Mouse (Mus musculus) neural tube, embryonic 13.5 days (tissue): Measurements from ENCODE around the gene Pawr. TPM values are rescaled to one million over a fixed set of nuclear protein-coding genes. Genes with fewer than 3 reads are reported as not detected.
A peak's percentile ranks its signal among the peaks of the same experiment; 100 is the strongest.

ENCODE experiments used
- ATAC-seq: fragments of 200-750 bp; cut with Nextera tagmentation; 2 replicates; pipeline ENCODE4 v1.8.0; 2017; ENCODE audit warnings: low read depth, mild to moderate bottlenecking, moderate TSS enrichment, moderate library complexity
- H3K27ac ChIP-seq: fragments of 300-500 bp; sonication (generic); replicated peaks from 2 replicates; pipeline ENCODE4 v1.5.1; 2015; ENCODE audit warnings: moderate library complexity, mild to moderate bottlenecking, inconsistent platforms
- H3K27me3 ChIP-seq: fragments of 300-500 bp; sonication (generic); 2 replicates; pipeline ENCODE4 v1.6.1; 2015; ENCODE audit warnings: mild to moderate bottlenecking, inconsistent platforms
- H3K36me3 ChIP-seq: fragments of 300-500 bp; sonication (generic); 2 replicates; pipeline ENCODE4 v1.6.1; 2015; ENCODE audit warnings: mild to moderate bottlenecking, inconsistent platforms
- H3K4me1 ChIP-seq: fragments of 300-500 bp; sonication (generic); replicated peaks from 2 replicates; pipeline ENCODE4 v1.6.1; 2015; ENCODE audit warnings: inconsistent platforms
- H3K4me2 ChIP-seq: fragments of 300-500 bp; sonication (generic); 2 replicates; pipeline ENCODE4 v1.6.1; 2015; ENCODE audit warnings: inconsistent platforms, mild to moderate bottlenecking, moderate library complexity
- H3K4me3 ChIP-seq: fragments of 300-500 bp; sonication (generic); 2 replicates; pipeline ENCODE4 v1.5.1; 2015; ENCODE audit warnings: mild to moderate bottlenecking, inconsistent platforms
- H3K9ac ChIP-seq: fragments of 300-500 bp; sonication (generic); 2 replicates; pipeline ENCODE4 v1.6.1; 2015; ENCODE audit warnings: moderate library complexity, mild to moderate bottlenecking, inconsistent platforms
- H3K9me3 ChIP-seq: fragments of 300-500 bp; sonication (generic); 2 replicates; pipeline ENCODE4 v1.6.1; 2016; ENCODE audit warnings: inconsistent platforms
- WGBS: fragments of 180-500 bp; shearing (Covaris S2); methylation state at CpG from one replicate; pipeline ENCODE4 v1.1.7; 2015; 5-methylcytosine and 5-hydroxymethylcytosine counted together
- polyA plus RNA-seq: library from polyadenylated mRNA; unstranded; fragments of >200 nt; fragmentation: Nextera tagmentation; extraction: Ambion mirVana; gene quantifications from 2 replicates; pipeline ENCODE4 v1.2.1, GENCODE M21; 2015

Pawr gene
- polyA plus RNA-seq, 1 experiment from 2014 or later = 4.8 TPM

DNA sequence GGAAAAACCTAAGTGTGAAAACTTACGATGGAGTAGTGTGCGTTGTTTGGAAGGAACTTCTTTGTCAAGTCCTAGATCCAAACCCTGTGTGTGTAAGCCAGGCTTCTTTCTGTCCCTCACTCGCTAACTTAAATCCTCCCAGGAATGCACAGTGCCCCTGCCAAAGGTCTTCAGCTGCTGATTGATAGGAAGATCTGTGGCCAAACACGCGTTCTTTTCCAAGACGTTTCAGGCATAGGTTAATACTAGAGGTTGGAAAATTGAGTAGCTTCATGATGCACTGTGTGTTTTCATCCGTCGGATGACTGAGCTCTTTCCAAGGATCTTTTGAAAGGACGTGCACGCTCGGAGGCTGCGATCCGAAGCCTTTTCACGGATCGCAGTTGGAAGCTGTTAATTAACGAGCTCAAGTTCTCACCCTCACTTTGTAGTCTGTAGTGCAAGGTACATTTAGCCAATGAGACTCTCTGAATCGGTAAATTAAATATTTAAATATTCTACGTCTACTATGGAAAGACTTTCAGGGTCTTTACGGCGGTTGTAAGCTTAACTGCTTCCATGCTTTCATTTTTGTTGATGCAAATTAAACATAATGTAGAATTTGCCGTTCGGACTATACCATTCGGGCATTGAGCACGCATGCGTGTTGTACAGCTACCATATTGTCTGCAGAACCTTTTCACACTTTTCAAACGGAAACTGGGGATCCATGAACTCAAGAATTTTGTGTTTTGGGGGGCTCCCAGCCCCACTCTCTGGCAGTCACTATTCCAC is 33.2 kb downstream of the Pawr start:
- no peaks in the 10 kb centered on the region for H3K27me3 ChIP-seq
- 93% methylated on average over 26 of the region's 26 CpGs for WGBS
- no peak overlapping the region for H3K4me2 ChIP-seq
- no peaks in the 10 kb centered on the region for H3K36me3 ChIP-seq
- H3K9me3 ChIP-seq = peaks cover 14% of the 10 kb centered on the region
- H3K27ac ChIP-seq = no peak overlapping the region
- ATAC-seq = no peak
- H3K4me3 ChIP-seq = no peak overlapping the region
- H3K4me1 ChIP-seq = peaks cover 17% of the 10 kb centered on the region
- H3K9ac ChIP-seq = no peak overlapping the region

GRCm38 (mm10) chr10:108366251-108366650 is 34.3 kb downstream of the Pawr start:
- H3K4me3 ChIP-seq = no peak overlapping the region
- peaks cover 10% of the 10 kb centered on the region for H3K4me1 ChIP-seq
- no peak overlapping the region for H3K4me2 ChIP-seq
- peaks cover 14% of the 10 kb centered on the region for H3K9me3 ChIP-seq
- no peak overlapping the region for H3K9ac ChIP-seq
- H3K36me3 ChIP-seq = no peaks in the 10 kb centered on the region
- no peak for ATAC-seq
- 96% methylated on average over 5 of the region's 5 CpGs for WGBS
- no peak overlapping the region for H3K27ac ChIP-seq
- no peaks in the 10 kb centered on the region for H3K27me3 ChIP-seq

- Histone ChIP-seq H3K36me3 (no peaks in the 10 kb centered on the region), H3K4me2 (no peak overlapping the region), H3K27ac (no peak overlapping the region), H3K9ac (no peak overlapping the region), H3K9me3 (peaks cover 14% of the 10 kb centered on the region), H3K4me3 (no peak overlapping the region), H3K4me1 (peaks cover 3% of the 10 kb centered on the region; the same call in 1 of the 2 replicates), H3K27me3 (no peaks in the 10 kb centered on the region)
- 94% methylated on average over 6 of the region's 6 CpGs for WGBS
- no peak for ATAC-seq
These were observed 36.4 kb downstream of the Pawr start for GRCm38 (mm10) chr10:108368358-108368757.

- H3K27me3 ChIP-seq = no peaks in the 10 kb centered on the region
- WGBS = 57% methylated on average over 7 of the region's 7 CpGs
- ATAC-seq = no peak
- no peak overlapping the region for H3K4me3 ChIP-seq
- no peaks in the 10 kb centered on the region for H3K36me3 ChIP-seq
- no peaks in the 10 kb centered on the region; the same call in 1 of the 2 replicates for H3K4me1 ChIP-seq
- H3K4me2 ChIP-seq = no peak overlapping the region
- H3K9ac ChIP-seq = no peak overlapping the region
- no peak overlapping the region for H3K27ac ChIP-seq
- 0 out of 2 replicates have a peak, but pooled peaks cover 3% of the 10 kb centered on the region for H3K9me3 ChIP-seq
These were observed 40.3 kb downstream of the Pawr start for GRCm38 (mm10) chr10:108372258-108372657.

DNA sequence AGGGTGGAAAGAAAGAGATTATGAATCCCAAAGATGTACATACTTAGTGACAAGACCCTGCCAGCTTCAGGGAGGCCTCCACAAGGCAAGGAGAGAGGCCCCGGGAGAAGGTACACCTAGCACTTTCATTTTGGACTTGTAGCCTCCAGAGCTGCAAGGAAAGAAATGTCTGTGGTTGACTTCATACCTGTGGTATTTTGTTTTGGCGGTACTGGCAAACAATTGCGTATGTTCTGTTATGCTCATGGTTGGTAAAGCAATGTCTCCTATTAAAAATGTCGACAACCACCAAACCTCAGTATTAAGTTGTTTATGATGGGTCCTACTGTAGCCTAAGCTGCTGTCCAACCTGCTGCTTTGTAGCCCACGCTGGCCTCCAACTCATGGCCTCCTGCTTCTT is 40.9 kb downstream of the Pawr start:
- no peak for ATAC-seq
- 94% methylated on average over 5 of the region's 5 CpGs for WGBS

GRCm38 (mm10) chr10:108375796-108376195 is 43.9 kb downstream of the Pawr start:
- ATAC-seq = no peak
- Histone ChIP-seq H3K4me3 (no peak overlapping the region), H3K36me3 (no peaks in the 10 kb centered on the region), H3K27me3 (no peaks in the 10 kb centered on the region), H3K9me3 (0 out of 2 replicates have a peak, but pooled peaks cover 3% of the 10 kb centered on the region), H3K9ac (no peak overlapping the region), H3K4me1 (no peaks in the 10 kb centered on the region; the same call in 1 of the 2 replicates), H3K4me2 (no peak overlapping the region), H3K27ac (no peak overlapping the region)
- 96% methylated on average over 8 of the region's 8 CpGs for WGBS

More for the DNA sequence above, 40.9 kb downstream of the Pawr start:
- Histone ChIP-seq H3K9ac (no peak overlapping the region), H3K36me3 (no peaks in the 10 kb centered on the region), H3K27ac (no peak overlapping the region), H3K9me3 (0 out of 2 replicates have a peak, but pooled peaks cover 3% of the 10 kb centered on the region), H3K4me2 (no peak overlapping the region), H3K4me3 (no peak overlapping the region), H3K4me1 (no peaks in the 10 kb centered on the region; the same call in 1 of the 2 replicates), H3K27me3 (no peaks in the 10 kb centered on the region)

DNA sequence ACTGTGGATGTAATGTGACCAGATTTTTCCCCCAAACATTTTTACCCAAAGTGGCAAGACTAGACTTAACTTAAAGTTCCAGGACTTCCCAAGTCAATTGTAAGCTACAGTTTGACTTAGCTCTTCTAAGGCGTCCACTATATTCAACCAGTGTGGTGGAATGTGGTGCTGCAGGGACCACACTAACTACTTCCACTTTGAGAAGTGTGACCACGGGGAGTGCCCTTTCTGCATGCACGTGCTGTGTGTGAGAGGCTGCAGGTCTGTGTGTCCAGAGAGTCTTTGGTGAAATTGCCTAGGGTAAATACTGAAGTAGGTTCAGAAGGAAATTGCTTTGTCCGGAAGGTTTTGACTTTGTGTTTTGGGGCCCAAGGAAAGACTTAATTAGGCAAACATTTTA is 44.4 kb downstream of the Pawr start:
- Histone ChIP-seq H3K9me3 (0 out of 2 replicates have a peak, but pooled peaks cover 3% of the 10 kb centered on the region), H3K4me3 (no peak overlapping the region), H3K9ac (no peak overlapping the region), H3K27me3 (no peaks in the 10 kb centered on the region), H3K4me2 (no peak overlapping the region), H3K36me3 (no peaks in the 10 kb centered on the region), H3K27ac (no peak overlapping the region), H3K4me1 (no peaks in the 10 kb centered on the region; the same call in 1 of the 2 replicates)
- WGBS = 93% methylated on average over 4 of the region's 4 CpGs
- ATAC-seq = no peak

DNA sequence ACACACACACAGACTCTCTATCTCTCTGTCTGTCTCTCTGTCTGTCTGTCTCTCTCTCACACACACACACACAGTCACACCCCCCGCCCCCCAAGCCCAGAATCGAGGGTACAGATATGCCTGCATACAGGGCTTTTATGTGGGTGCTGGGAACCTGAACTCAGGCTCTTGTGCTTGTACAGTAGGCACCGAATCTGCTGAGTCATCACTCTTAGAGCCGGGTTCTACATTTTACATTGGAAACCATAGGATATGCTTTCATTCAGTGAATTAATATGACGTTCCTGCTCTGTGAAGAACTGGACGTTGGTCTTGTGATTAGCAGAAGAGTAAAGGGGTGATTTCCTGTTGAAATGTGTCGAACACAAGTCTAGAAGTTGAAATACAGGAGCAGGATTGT is 45.4 kb downstream of the Pawr start:
- ATAC-seq = no peak
- H3K36me3 ChIP-seq = no peaks in the 10 kb centered on the region
- H3K4me3 ChIP-seq = no peak overlapping the region
- 93% methylated on average over 7 of the region's 7 CpGs for WGBS
- no peak overlapping the region for H3K27ac ChIP-seq
- no peaks in the 10 kb centered on the region; the same call in 1 of the 2 replicates for H3K4me1 ChIP-seq
- H3K27me3 ChIP-seq = no peaks in the 10 kb centered on the region
- H3K9me3 ChIP-seq = 0 out of 2 replicates have a peak, but pooled peaks cover 3% of the 10 kb centered on the region
- no peak overlapping the region for H3K4me2 ChIP-seq
- no peak overlapping the region for H3K9ac ChIP-seq

DNA sequence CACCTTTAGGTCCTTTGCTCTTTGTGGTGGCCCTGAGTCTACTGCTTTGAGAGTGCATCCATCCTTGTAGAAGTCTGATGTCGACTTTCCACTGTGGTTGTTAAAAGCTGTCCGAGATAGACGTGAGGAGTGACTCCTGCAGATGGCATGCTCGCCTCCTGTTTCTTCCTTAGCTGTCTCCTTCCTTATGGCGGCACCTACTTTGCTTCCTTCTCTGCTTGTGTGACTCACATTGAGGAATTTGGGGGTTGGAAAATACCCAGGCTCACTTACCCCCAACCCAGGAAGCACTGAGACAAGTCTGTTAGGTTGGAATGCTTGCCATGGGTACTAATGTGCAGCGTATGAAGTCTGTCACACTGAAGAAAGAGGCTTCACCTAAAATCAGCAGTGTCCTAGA is 46.1 kb downstream of the Pawr start:
- no peak overlapping the region for H3K4me3 ChIP-seq
- H3K27me3 ChIP-seq = no peaks in the 10 kb centered on the region
- H3K27ac ChIP-seq = no peak overlapping the region
- no peak overlapping the region for H3K4me2 ChIP-seq
- H3K9ac ChIP-seq = no peak overlapping the region
- no peak for ATAC-seq
- 93% methylated on average over 6 of the region's 6 CpGs for WGBS
- no peaks in the 10 kb centered on the region for H3K4me1 ChIP-seq
- H3K9me3 ChIP-seq = 0 out of 2 replicates have a peak, but pooled peaks cover 3% of the 10 kb centered on the region
- H3K36me3 ChIP-seq = no peaks in the 10 kb centered on the region

- Histone ChIP-seq H3K36me3 (no peaks in the 10 kb centered on the region), H3K27me3 (no peaks in the 10 kb centered on the region), H3K9me3 (0 out of 2 replicates have a peak, but pooled peaks cover 3% of the 10 kb centered on the region), H3K4me1 (no peaks in the 10 kb centered on the region), H3K27ac (no peak overlapping the region), H3K4me2 (no peak overlapping the region), H3K9ac (no peak overlapping the region), H3K4me3 (no peak overlapping the region)
- WGBS = 90% methylated on average over 5 of the region's 5 CpGs
- no peak for ATAC-seq
These were observed 46.6 kb downstream of the Pawr start for GRCm38 (mm10) chr10:108378479-108378878.

DNA sequence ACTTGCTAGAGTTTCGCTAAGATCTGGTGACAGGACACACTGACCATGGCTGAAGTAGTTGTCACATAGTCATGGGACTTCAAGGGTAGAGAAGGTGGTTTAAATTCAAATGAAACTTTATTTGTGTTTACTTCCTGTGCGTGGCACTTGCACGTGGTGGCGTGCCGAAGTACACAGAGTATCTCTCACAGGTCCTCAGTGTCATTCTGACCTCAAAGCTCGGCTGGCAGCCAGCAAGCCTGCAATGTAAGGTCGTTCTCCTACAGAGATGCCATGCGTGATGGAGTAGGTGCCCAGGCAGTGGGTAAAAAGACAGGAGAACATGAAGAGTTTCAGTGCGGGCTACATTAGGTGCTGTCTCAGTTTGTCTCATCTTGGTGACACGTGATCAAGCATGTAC is 48.8 kb downstream of the Pawr start:
- H3K4me1 ChIP-seq = peaks cover 14% of the 10 kb centered on the region; the same call in 1 of the 2 replicates
- H3K27ac ChIP-seq = no peak overlapping the region
- H3K4me2 ChIP-seq = no peak overlapping the region
- no peaks in the 10 kb centered on the region for H3K36me3 ChIP-seq
- WGBS = 91% methylated on average over 10 of the region's 10 CpGs
- no peak overlapping the region for H3K9ac ChIP-seq
- no peaks in the 10 kb centered on the region for H3K9me3 ChIP-seq
- ATAC-seq = no peak
- no peak overlapping the region for H3K4me3 ChIP-seq
- no peaks in the 10 kb centered on the region for H3K27me3 ChIP-seq

DNA sequence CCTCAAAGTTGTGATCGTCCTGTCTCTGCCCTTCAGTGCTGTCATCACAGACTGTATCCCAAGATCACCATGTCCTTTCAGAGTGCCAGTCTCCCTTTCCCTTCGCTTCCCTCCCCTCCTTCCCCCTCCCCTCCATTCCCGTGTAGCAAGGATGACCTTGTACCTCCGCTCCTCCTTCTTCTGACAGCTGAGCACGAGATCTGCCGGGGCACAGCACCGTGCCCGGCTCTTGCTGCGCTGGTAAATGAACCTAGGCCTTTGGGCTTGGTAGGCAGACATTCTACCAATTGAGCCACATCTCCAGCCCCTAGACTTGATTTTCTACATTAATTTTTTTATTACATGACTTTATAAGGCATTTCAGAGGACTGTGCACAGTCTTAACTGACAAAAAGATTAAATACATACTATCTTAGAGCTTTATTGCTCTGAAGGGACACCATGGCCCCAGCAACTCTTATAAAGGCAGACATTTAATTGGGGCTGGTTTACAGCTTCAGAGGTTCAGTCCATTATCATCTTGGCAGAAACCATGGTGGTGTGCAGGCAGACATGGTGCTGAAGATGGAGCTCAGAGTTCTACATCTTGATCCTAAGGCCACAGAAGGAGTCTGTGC is 52.3 kb downstream of the Pawr start:
- no peaks in the 10 kb centered on the region for H3K36me3 ChIP-seq
- H3K27me3 ChIP-seq = no peaks in the 10 kb centered on the region
- H3K9me3 ChIP-seq = no peaks in the 10 kb centered on the region
- H3K4me3 ChIP-seq = no peak overlapping the region
- WGBS = 86% methylated on average over 9 of the region's 9 CpGs
- H3K9ac ChIP-seq = no peak overlapping the region
- H3K27ac ChIP-seq = no peak overlapping the region
- H3K4me2 ChIP-seq = no peak overlapping the region
- 0 out of 2 replicates have a peak, but pooled peaks have one; percentile 19 for ATAC-seq
- peaks cover 24% of the 10 kb centered on the region for H3K4me1 ChIP-seq
